Mouse (Mus musculus): Measurements from ENCODE around the gene Dhrs13.

DNA sequence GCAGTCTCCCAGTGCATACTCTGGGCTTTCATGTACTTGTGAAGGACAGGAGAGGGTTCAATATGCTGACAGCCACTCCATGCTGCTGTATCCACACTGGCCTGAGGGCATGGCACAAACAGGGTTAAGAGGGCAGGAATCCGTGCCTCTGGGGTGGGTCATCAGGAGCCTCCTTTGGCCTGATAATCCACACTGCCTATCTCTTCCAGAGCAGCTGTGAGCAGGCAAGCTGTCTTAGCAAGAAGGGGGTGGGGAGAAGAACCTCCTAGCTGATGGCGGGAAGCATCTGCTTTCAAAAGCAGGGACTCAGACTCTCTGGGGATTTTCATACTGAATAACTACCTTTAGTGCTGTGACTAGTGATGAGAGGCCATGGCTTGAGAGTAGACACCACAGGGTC, 33.8 kb downstream of the Dhrs13 start:
- TF ChIP-seq CTCF (IDR thresholded peaks at IDR 0.05; ENCODE audit: control insufficient read depth, insufficient read depth, low read length): no peak
- no peak; the same call in 1 of the 2 replicates for TF ChIP-seq POLR2A (IDR thresholded peaks at IDR 0.05; ENCODE audit: borderline replicate concordance, control insufficient read depth, low read depth, low read length)

Data from bone marrow, adult 2 months (tissue).